Comparison of ENCODE assay signal across 9 mouse cellular contexts in genomic region chr9:67699846-67700579, GRCm38 (mm10). TPM values are rescaled to one million over a fixed set of nuclear protein-coding genes. Genes with fewer than 3 reads are reported as not detected.
A peak's percentile ranks its signal among the peaks of the same experiment; 100 is the strongest.
DNase-seq lines count a peak whose midpoint lies in the region; ATAC-seq and TF ChIP-seq lines count a peak whose summit lies in the region.
"Had no signal": no experiment of that assay in that cellular context is flagged by ENCODE, and none has a peak within 500 bp of the region (broad histone marks: within the 10 kb centered on the region; RNA-seq: fewer than 3 reads in every experiment).

No protein-coding gene starts in this region.

- TF ChIP-seq CTCF in E14TG2a.4 (conservative IDR thresholded peaks at IDR 0.05; ENCODE audit: low read length), result no peak
- no peak for TF ChIP-seq CTCF in kidney, postnatal 0 days (IDR thresholded peaks at IDR 0.05; ENCODE audit: low read depth)

- H3K9me3 ChIP-seq in E14TG2a.4 (ENCODE audit: low read length), result no peaks in the 10 kb centered on the region
- H3K9me3 ChIP-seq in forebrain, embryonic 10.5 days, result no peaks in the 10 kb centered on the region
- no peaks in the 10 kb centered on the region for H3K9me3 ChIP-seq in heart, embryonic 15.5 days (replicated peaks)
- no peaks in the 10 kb centered on the region for H3K9me3 ChIP-seq in kidney, postnatal 0 days (replicated peaks; ENCODE audit: low read length)

- H3K4me1 ChIP-seq in E14TG2a.4 (replicated peaks; ENCODE audit: low read depth, low read length), result peaks cover 7% of the 10 kb centered on the region
- peaks cover 9% of the 10 kb centered on the region for H3K4me1 ChIP-seq in forebrain, embryonic 10.5 days
- no peaks in the 10 kb centered on the region for H3K4me1 ChIP-seq in heart, embryonic 15.5 days (replicated peaks)
- H3K4me1 ChIP-seq in kidney, postnatal 0 days (replicated peaks; ENCODE audit: insufficient read depth, low read length), result no peaks in the 10 kb centered on the region

- H3K27me3 ChIP-seq in E14TG2a.4 (ENCODE audit: insufficient read depth, low read length), result peaks cover 38% of the 10 kb centered on the region
- H3K27me3 ChIP-seq in forebrain, embryonic 10.5 days (ENCODE audit: poor library complexity, severe bottlenecking), result peaks cover 34% of the 10 kb centered on the region
- no peaks in the 10 kb centered on the region for H3K27me3 ChIP-seq in heart, embryonic 15.5 days
- H3K27me3 ChIP-seq in kidney, postnatal 0 days (ENCODE audit: insufficient read depth, low read length), result no peaks in the 10 kb centered on the region

- peak; percentile 59 to 77 for DNase-seq in adrenal gland, postnatal 36 days
- DNase-seq in forebrain, embryonic 10.5 days (ENCODE audit: extremely low spot score, low spot score), result peak; percentile 41
- peak; percentile 74 for DNase-seq in kidney, postnatal 0 days (ENCODE audit: low spot score)
- peak; percentile 44 for DNase-seq in lung, postnatal 14 days
- DNase-seq in right cerebral cortex, postnatal 4 days, result peak; percentile 36
- no peak for DNase-seq in layer of hippocampus, adult 18-20 months (ENCODE audit: low spot score in 2 of 2)

- ATAC-seq in heart, embryonic 15.5 days (replicated peaks; ENCODE audit: insufficient number of reproducible peaks, insufficient read depth, low FRiP score, low read depth), result no peak
- ATAC-seq in kidney, postnatal 0 days (replicated peaks; ENCODE audit: low FRiP score, low read depth), result no peak
- ATAC-seq: Patski had no signal

- WGBS in forebrain, embryonic 10.5 days, result 24% methylated on average over 34 of the region's 35 CpGs
- 19% methylated on average over 35 of the region's 35 CpGs for WGBS in heart, embryonic 15.5 days
- 21% methylated on average over 35 of the region's 35 CpGs for WGBS in kidney, postnatal 0 days

- H3K9ac ChIP-seq in heart, embryonic 15.5 days, result peak overlapping the region; percentile 52
- H3K9ac ChIP-seq in kidney, postnatal 0 days (ENCODE audit: low read depth, low read length), result peak overlapping the region; percentile 59

- H3K4me2 ChIP-seq in heart, embryonic 15.5 days, result peak overlapping the region; percentile 89
- H3K4me2 ChIP-seq in kidney, postnatal 0 days (ENCODE audit: low read length), result peak overlapping the region; percentile 76

- peak overlapping the region; percentile 82 for H3K27ac ChIP-seq in forebrain, embryonic 10.5 days
- no peak overlapping the region for H3K27ac ChIP-seq in heart, embryonic 15.5 days
- H3K27ac ChIP-seq in kidney, postnatal 0 days, result no peak overlapping the region

- H3K4me3 ChIP-seq in E14TG2a.4 (replicated peaks; ENCODE audit: low read length), result peak overlapping the region; percentile 71
- H3K4me3 ChIP-seq in forebrain, embryonic 10.5 days, result peak overlapping the region; percentile 54
- H3K4me3 ChIP-seq in heart, embryonic 15.5 days, result peak overlapping the region; percentile 53
- H3K4me3 ChIP-seq in kidney, postnatal 0 days (replicated peaks; ENCODE audit: low read depth, low read length), result peak overlapping the region; percentile 33; the same call in 1 of the 2 replicates

- no peaks in the 10 kb centered on the region for H3K36me3 ChIP-seq in E14TG2a.4 (ENCODE audit: insufficient read depth, low read length)
- no peaks in the 10 kb centered on the region for H3K36me3 ChIP-seq in forebrain, embryonic 10.5 days (replicated peaks)
- H3K36me3 ChIP-seq in heart, embryonic 15.5 days, result no peaks in the 10 kb centered on the region
- no peaks in the 10 kb centered on the region for H3K36me3 ChIP-seq in kidney, postnatal 0 days (ENCODE audit: insufficient read depth, low read length)

RNA-seq across cellular contexts. Expression of gene C2cd4b, which starts 59.2 kb away (rescaled TPM):
- total RNA-seq in adrenal gland, postnatal 36 days (2021), result 1 to 10 TPM; 1.1 to 2.0 TPM
- polyA plus RNA-seq in forebrain, embryonic 10.5 days (2016; fragmentation: Nextera tagmentation; extraction: Ambion mirVana), result not detected in 2 replicates
- polyA plus RNA-seq in heart, embryonic 15.5 days (2015; fragmentation: Nextera tagmentation; extraction: Ambion mirVana), result 1.1 TPM in 2 replicates
- polyA plus RNA-seq in kidney, postnatal 0 days (2015; fragmentation: Nextera tagmentation; extraction: Ambion mirVana), result 0.32 and 0.54 TPM in 2 replicates
- 1 to 10 TPM; 6.6 to 6.7 TPM for total RNA-seq in layer of hippocampus, adult 18-20 months (2021)

Comparison
In these comparisons a context has a peak if more than half of its experiments do, and no peak if none do; other contexts are left out.
1. DNase-seq: peak in adrenal gland, postnatal 36 days (2 of 2), forebrain, embryonic 10.5 days (single experiment), kidney, postnatal 0 days (single experiment), lung, postnatal 14 days (single experiment) and right cerebral cortex, postnatal 4 days (single experiment); none in layer of hippocampus, adult 18-20 months (0 of 2).
2. Peak in every context shown above with its lines, with median percentiles within 50 percentile points of each other: H3K4me3 ChIP-seq.